Mouse (Mus musculus): ENCODE measurements around the gene Ssr2. TPM values are rescaled to one million over a fixed set of nuclear protein-coding genes. Genes with fewer than 3 reads are reported as not detected.

Gene Ssr2
- polyA plus RNA-seq, 1 experiment from 2014 or later, result 184 TPM

- DNase-seq (ENCODE audit: low spot score) (no peak), ATAC-seq (replicated peaks; ENCODE audit: insufficient number of reproducible peaks, low FRiP score, low TSS enrichment, low read depth) (no peak)
- Histone ChIP-seq H3K27ac (replicated peaks; ENCODE audit: low read depth, low read length) (no peak overlapping the region), H3K4me1 (ENCODE audit: control insufficient read depth, insufficient read depth, low read length) (no peaks in the 10 kb centered on the region), H3K27me3 (ENCODE audit: control insufficient read depth, insufficient read depth, low read length) (no peaks in the 10 kb centered on the region), H3K9ac (replicated peaks; ENCODE audit: low read length) (no peak overlapping the region), H3K4me2 (ENCODE audit: low read depth, low read length) (no peak overlapping the region), H3K36me3 (replicated peaks; ENCODE audit: control insufficient read depth, insufficient read depth, low read depth, low read length) (peaks cover 37% of the 10 kb centered on the region), H3K4me3 (ENCODE audit: low read depth, low read length) (no peak overlapping the region), H3K9me3 (replicated peaks; ENCODE audit: control insufficient read depth, low read length) (no peaks in the 10 kb centered on the region)
- WGBS, result 88% methylated on average over 7 of the region's 7 CpGs
These were observed 11.7 kb upstream of the Ssr2 start for GRCm38 (mm10) chr3:88563966-88564365.

- no peaks in the 10 kb centered on the region for H3K4me1 ChIP-seq (ENCODE audit: control insufficient read depth, insufficient read depth, low read length)
- no peak overlapping the region for H3K4me2 ChIP-seq (ENCODE audit: low read depth, low read length)
- ATAC-seq (replicated peaks; ENCODE audit: insufficient number of reproducible peaks, low FRiP score, low TSS enrichment, low read depth) (no peak), DNase-seq (ENCODE audit: low spot score) (no peak)
- H3K27me3 ChIP-seq (ENCODE audit: control insufficient read depth, insufficient read depth, low read length), result no peaks in the 10 kb centered on the region
- H3K36me3 ChIP-seq (replicated peaks; ENCODE audit: control insufficient read depth, insufficient read depth, low read depth, low read length), result peaks cover 34% of the 10 kb centered on the region
- no peak overlapping the region for H3K9ac ChIP-seq (replicated peaks; ENCODE audit: low read length)
- no peak overlapping the region for H3K27ac ChIP-seq (replicated peaks; ENCODE audit: low read depth, low read length)
- H3K4me3 ChIP-seq (ENCODE audit: low read depth, low read length), result no peak overlapping the region
- 96% methylated on average over 3 of the region's 3 CpGs for WGBS
- no peaks in the 10 kb centered on the region for H3K9me3 ChIP-seq (replicated peaks; ENCODE audit: control insufficient read depth, low read length)
These were observed 9.6 kb upstream of the Ssr2 start for GRCm38 (mm10) chr3:88566116-88566515.

- Histone ChIP-seq H3K4me2 (ENCODE audit: low read depth, low read length) (no peak overlapping the region), H3K27ac (replicated peaks; ENCODE audit: low read depth, low read length) (no peak overlapping the region), H3K4me1 (ENCODE audit: control insufficient read depth, insufficient read depth, low read length) (no peaks in the 10 kb centered on the region), H3K9me3 (replicated peaks; ENCODE audit: control insufficient read depth, low read length) (no peaks in the 10 kb centered on the region), H3K27me3 (ENCODE audit: control insufficient read depth, insufficient read depth, low read length) (no peaks in the 10 kb centered on the region), H3K4me3 (ENCODE audit: low read depth, low read length) (no peak overlapping the region), H3K9ac (replicated peaks; ENCODE audit: low read length) (no peak overlapping the region), H3K36me3 (replicated peaks; ENCODE audit: control insufficient read depth, insufficient read depth, low read depth, low read length) (peaks cover 34% of the 10 kb centered on the region)
- DNase-seq (ENCODE audit: low spot score), result no peak
- ATAC-seq (replicated peaks; ENCODE audit: insufficient number of reproducible peaks, low FRiP score, low TSS enrichment, low read depth), result no peak
- WGBS, result 88% methylated on average over 4 of the region's 4 CpGs
These were observed 9.1 kb upstream of the Ssr2 start for GRCm38 (mm10) chr3:88566536-88567061.

- Histone ChIP-seq H3K4me2 (ENCODE audit: low read depth, low read length) (no peak overlapping the region), H3K36me3 (replicated peaks; ENCODE audit: control insufficient read depth, insufficient read depth, low read depth, low read length) (peaks cover 34% of the 10 kb centered on the region), H3K4me3 (ENCODE audit: low read depth, low read length) (no peak overlapping the region), H3K9me3 (replicated peaks; ENCODE audit: control insufficient read depth, low read length) (no peaks in the 10 kb centered on the region), H3K27ac (replicated peaks; ENCODE audit: low read depth, low read length) (no peak overlapping the region), H3K4me1 (ENCODE audit: control insufficient read depth, insufficient read depth, low read length) (no peaks in the 10 kb centered on the region), H3K27me3 (ENCODE audit: control insufficient read depth, insufficient read depth, low read length) (no peaks in the 10 kb centered on the region), H3K9ac (replicated peaks; ENCODE audit: low read length) (no peak overlapping the region)
- ATAC-seq (replicated peaks; ENCODE audit: insufficient number of reproducible peaks, low FRiP score, low TSS enrichment, low read depth), result no peak
- DNase-seq (ENCODE audit: low spot score), result no peak
- WGBS, result 94% methylated on average over 6 of the region's 6 CpGs
These were observed 7.8 kb upstream of the Ssr2 start for GRCm38 (mm10) chr3:88567892-88568291.

DNA sequence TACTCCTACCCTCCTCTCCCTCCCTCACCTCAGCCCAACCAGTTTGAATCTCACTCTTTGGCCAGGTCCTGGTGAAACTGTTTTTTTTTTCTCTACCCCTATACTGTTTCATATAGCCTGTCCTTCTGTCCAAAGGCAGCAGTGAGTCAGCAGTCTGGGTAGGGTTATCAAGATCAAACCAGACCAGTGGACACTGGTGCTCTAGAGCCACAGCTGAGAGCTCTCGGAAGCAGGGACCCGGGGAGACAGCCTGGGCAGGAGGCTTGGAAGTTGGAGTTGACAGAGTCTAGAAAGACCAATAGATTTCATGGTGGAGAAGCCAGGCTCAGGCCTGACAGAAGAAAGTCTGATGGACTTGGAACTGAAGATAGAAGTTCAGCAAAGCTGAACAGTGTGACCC is 7.1 kb upstream of the Ssr2 start:
- no peaks in the 10 kb centered on the region for H3K27me3 ChIP-seq (ENCODE audit: control insufficient read depth, insufficient read depth, low read length)
- no peak overlapping the region for H3K9ac ChIP-seq (replicated peaks; ENCODE audit: low read length)
- no peak overlapping the region for H3K4me3 ChIP-seq (ENCODE audit: low read depth, low read length)
- DNase-seq (ENCODE audit: low spot score) (no peak), ATAC-seq (replicated peaks; ENCODE audit: insufficient number of reproducible peaks, low FRiP score, low TSS enrichment, low read depth) (no peak)
- H3K27ac ChIP-seq (replicated peaks; ENCODE audit: low read depth, low read length), result no peak overlapping the region
- no peaks in the 10 kb centered on the region for H3K4me1 ChIP-seq (ENCODE audit: control insufficient read depth, insufficient read depth, low read length)
- peaks cover 34% of the 10 kb centered on the region for H3K36me3 ChIP-seq (replicated peaks; ENCODE audit: control insufficient read depth, insufficient read depth, low read depth, low read length)
- no peak overlapping the region for H3K4me2 ChIP-seq (ENCODE audit: low read depth, low read length)
- 92% methylated on average over 2 of the region's 2 CpGs for WGBS
- no peaks in the 10 kb centered on the region for H3K9me3 ChIP-seq (replicated peaks; ENCODE audit: control insufficient read depth, low read length)

DNA sequence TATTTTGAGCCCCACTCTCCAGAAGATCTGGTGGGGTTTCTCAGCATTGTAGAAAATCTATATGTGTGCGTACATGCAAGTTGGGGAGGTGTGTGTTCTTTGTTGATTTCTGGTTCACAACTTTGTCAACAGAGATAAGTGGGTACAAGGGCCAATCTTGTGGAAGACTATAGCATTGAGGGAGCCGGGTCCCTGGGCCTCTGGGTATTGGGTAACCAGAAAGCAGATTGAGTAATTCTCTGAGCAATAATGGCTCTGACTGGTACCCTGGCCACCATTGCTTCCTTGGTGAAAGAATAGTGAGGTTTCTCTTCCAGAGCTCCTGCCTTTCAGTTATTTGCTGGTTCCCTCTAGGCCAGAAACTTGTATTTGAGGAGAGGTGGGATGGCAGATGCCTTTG is 6.6 kb upstream of the Ssr2 start:
- peaks cover 32% of the 10 kb centered on the region for H3K36me3 ChIP-seq (replicated peaks; ENCODE audit: control insufficient read depth, insufficient read depth, low read depth, low read length)

GRCm38 (mm10) chr3:88569694-88570093 is 6.0 kb upstream of the Ssr2 start:
- no peak for ATAC-seq (replicated peaks; ENCODE audit: insufficient number of reproducible peaks, low FRiP score, low TSS enrichment, low read depth)
- peaks cover 28% of the 10 kb centered on the region for H3K36me3 ChIP-seq (replicated peaks; ENCODE audit: control insufficient read depth, insufficient read depth, low read depth, low read length)
- H3K4me3 ChIP-seq (ENCODE audit: low read depth, low read length), result no peak overlapping the region
- H3K4me1 ChIP-seq (ENCODE audit: control insufficient read depth, insufficient read depth, low read length), result no peaks in the 10 kb centered on the region
- no peaks in the 10 kb centered on the region for H3K27me3 ChIP-seq (ENCODE audit: control insufficient read depth, insufficient read depth, low read length)
- H3K4me2 ChIP-seq (ENCODE audit: low read depth, low read length), result no peak overlapping the region
- DNase-seq (ENCODE audit: low spot score), result no peak
- no peaks in the 10 kb centered on the region for H3K9me3 ChIP-seq (replicated peaks; ENCODE audit: control insufficient read depth, low read length)
- 94% methylated on average over 5 of the region's 5 CpGs for WGBS
- no peak overlapping the region for H3K9ac ChIP-seq (replicated peaks; ENCODE audit: low read length)
- no peak overlapping the region for H3K27ac ChIP-seq (replicated peaks; ENCODE audit: low read depth, low read length)

More for the DNA sequence above, 6.6 kb upstream of the Ssr2 start:
- Histone ChIP-seq H3K9me3 (replicated peaks; ENCODE audit: control insufficient read depth, low read length) (no peaks in the 10 kb centered on the region), H3K27ac (replicated peaks; ENCODE audit: low read depth, low read length) (no peak overlapping the region), H3K4me3 (ENCODE audit: low read depth, low read length) (no peak overlapping the region), H3K9ac (replicated peaks; ENCODE audit: low read length) (no peak overlapping the region), H3K27me3 (ENCODE audit: control insufficient read depth, insufficient read depth, low read length) (no peaks in the 10 kb centered on the region), H3K4me2 (ENCODE audit: low read depth, low read length) (no peak overlapping the region), H3K4me1 (ENCODE audit: control insufficient read depth, insufficient read depth, low read length) (no peaks in the 10 kb centered on the region)
- no peak for ATAC-seq (replicated peaks; ENCODE audit: insufficient number of reproducible peaks, low FRiP score, low TSS enrichment, low read depth)
- DNase-seq (ENCODE audit: low spot score), result no peak
- WGBS, result 95% methylated on average over 2 of the region's 2 CpGs

DNA sequence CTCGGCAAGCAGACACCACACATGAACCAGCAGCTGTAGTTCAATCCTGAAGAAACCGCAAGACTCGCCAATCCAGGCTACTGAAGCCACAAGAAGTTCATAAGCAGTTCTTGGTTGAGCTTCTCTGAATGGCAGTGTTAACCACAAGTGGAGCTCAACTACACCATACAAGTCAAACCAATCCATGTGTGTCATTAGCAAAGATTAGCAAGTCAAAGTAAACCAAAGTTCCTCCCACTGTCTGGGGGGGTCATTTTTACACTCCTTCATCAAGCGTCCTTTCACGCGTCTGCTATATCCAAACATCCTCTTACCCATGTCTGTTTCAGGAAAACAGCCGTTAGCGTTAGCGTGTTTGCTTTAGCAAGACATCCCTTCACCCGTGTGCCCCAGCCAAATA is 5.3 kb upstream of the Ssr2 start:
- Histone ChIP-seq H3K27ac (replicated peaks; ENCODE audit: low read depth, low read length) (no peak overlapping the region), H3K4me1 (ENCODE audit: control insufficient read depth, insufficient read depth, low read length) (no peaks in the 10 kb centered on the region), H3K4me2 (ENCODE audit: low read depth, low read length) (no peak overlapping the region), H3K27me3 (ENCODE audit: control insufficient read depth, insufficient read depth, low read length) (no peaks in the 10 kb centered on the region), H3K4me3 (ENCODE audit: low read depth, low read length) (no peak overlapping the region), H3K9ac (replicated peaks; ENCODE audit: low read length) (no peak overlapping the region), H3K36me3 (replicated peaks; ENCODE audit: control insufficient read depth, insufficient read depth, low read depth, low read length) (peaks cover 23% of the 10 kb centered on the region), H3K9me3 (replicated peaks; ENCODE audit: control insufficient read depth, low read length) (no peaks in the 10 kb centered on the region)
- DNase-seq (ENCODE audit: low spot score) (no peak), ATAC-seq (replicated peaks; ENCODE audit: insufficient number of reproducible peaks, low FRiP score, low TSS enrichment, low read depth) (no peak)
- WGBS, result 96% methylated on average over 10 of the region's 10 CpGs
